Mouse (Mus musculus) hematopoietic multipotent progenitor cell, adult 10-12 weeks (in vitro differentiated cells): ENCODE data around the gene Ube2m. TPM values are rescaled to one million over a fixed set of nuclear protein-coding genes. Genes with fewer than 3 reads are reported as not detected.

Source experiments
- polyA plus RNA-seq: library from polyadenylated mRNA; stranded (reverse); fragments of >175 nt; gene quantifications from 2 replicates; pipeline ENCODE4 v1.2.3, GENCODE M21; 2012; ENCODE audit warnings: low replicate concordance

The Ube2m gene
- polyA plus RNA-seq: 85.1 and 106 TPM in 2 replicates

GRCm38 (mm10) chr7:13037901-13038555, at the start of gene Ube2m:
TSS of gene Ube2m (minus strand) at chr7:13038275.

GRCm38 (mm10) chr7:13054287-13055010, 16.4 kb upstream of the Ube2m start, which contains the start of gene Mzf1:
TSS of gene Mzf1 (minus strand) at chr7:13054764.

DNA sequence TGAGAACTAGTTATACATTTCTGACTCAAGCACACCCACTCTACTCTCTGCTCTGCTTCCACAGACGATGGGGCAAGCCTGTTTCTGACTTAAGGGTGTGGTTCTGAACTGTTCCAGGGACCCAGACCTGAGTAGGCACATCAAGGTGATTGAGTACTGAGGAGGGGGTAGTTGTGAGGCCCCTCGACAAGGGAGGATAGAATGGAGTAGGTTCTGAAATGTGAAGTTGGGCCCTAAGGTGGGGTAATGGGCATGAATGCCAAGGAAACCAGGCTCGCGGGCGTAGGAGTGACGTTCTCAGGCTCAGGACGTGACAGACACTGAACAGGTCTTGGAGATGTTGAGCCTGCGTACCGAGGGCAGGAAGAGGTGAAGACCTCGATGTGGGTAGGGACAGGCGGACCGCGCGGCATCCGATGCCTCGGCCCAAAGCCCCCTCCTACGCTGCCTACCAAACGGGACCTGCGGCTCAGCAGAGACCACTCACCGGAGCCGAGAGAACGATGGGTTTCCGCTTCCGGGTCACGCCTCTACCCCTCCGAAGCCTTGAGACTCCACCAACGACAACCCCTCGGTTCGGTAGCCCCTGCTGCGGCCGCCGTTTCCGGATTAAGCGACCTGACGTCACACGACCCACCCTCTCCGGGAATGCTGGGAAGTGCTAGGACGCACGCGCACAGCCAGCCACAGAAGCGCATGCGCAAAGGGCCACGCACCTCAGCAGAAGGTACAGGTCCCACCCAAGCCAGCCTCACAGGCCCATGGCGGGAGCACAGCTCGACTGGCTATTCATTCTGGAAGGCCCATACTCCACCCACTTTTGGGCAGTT, 3.7 kb downstream of the Ube2m start, which contains the start of gene Chmp2a:
Chmp2a (minus strand) TSS at position 660 of the 830 bp plus-strand sequence.

DNA sequence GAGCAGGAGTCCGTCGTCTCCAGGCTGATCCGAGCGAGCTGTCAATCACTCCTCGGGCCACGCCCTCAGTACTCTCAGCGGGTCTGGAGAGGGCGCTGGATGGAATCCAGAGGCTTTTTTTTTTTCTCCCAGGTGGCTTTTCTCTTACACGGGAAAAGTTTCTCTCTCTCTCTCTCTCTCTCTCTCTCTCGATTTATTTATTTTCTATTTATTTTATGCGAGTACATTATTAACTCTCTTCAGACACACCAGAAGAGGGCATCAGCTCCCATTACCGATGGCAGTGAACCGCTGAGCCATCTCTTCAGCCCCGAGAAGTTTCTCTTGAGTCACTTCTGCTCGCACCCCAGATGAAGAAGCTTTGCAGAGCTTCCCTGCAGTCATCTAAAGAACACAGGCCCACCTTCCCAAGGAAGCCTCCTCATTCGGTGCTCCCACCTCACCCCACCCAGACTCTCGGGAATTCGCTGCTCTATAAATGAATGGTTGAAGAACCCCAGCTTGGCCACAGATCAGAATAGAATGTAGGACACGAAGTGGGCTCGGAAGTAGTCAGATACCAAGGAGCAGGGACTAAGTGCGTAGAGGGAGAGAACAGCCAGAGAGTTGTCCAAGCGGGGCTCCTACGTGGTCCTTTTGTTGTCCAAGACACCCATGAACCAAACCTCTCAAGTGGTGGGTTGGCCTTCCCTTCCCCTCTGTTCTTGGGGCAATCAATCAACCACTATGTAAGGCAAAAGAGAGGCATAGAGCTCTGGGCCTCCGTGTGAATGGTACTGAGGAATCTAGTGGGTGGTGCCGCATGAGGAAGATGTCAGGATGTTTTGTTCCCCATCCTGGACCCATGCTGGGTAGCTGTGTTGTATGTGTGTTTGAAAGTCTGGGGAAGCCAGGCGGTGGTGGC, 27.8 kb downstream of the Ube2m start, which contains the start of gene Zbtb45:
Zbtb45 (minus strand) TSS at position 30 of the 904 bp plus-strand sequence.

GRCm38 (mm10) chr7:12998851-12999250, 39.2 kb downstream of the Ube2m start, which contains the start of gene Trim28:
TSS of gene Trim28 (plus strand) at chr7:12999114.

DNA sequence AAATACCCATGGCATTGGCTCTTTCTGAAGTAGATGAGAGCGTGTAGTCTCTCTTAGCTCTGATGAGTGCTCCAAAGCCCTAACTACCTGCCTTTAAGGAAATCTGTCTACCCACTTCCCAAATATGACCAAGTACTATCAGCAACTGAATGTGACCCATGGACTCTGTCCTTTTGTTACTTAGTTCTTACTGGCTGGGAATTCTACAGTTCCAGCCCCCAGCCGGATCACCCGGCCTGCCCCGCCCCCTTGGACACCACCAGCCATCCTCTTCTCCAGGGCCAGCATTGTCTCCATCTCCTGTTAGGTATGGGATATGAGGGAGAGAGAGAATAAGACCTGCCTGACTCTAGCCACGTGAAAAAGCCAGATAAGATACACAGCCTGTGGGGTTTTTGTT, 40.0 kb downstream of the Ube2m start, which contains the start of gene Slc27a5:
Slc27a5 (minus strand) TSS at position 140 of the 400 bp plus-strand sequence.

Other genes starting within 250 kb of the Ube2m start
- gene Zscan18, start 234.6 kb downstream of the Ube2m start, polyA plus RNA-seq: 0.33 and 1.6 TPM in 2 replicates
- 0.53 and 1.9 TPM in 2 replicates for gene Zfp329, start 219.4 kb downstream of the Ube2m start, polyA plus RNA-seq
- 2.6 TPM in 2 replicates for gene Zfp110, start 203.5 kb downstream of the Ube2m start, polyA plus RNA-seq
- 0.53 and 0.71 TPM in 2 replicates for gene Zfp128, start 157.1 kb downstream of the Ube2m start, polyA plus RNA-seq
- gene Zscan22, start 140.5 kb downstream of the Ube2m start, polyA plus RNA-seq: 2.2 and 4.2 TPM in 2 replicates
- gene Rps5, start 116.0 kb downstream of the Ube2m start, polyA plus RNA-seq: 409 and 2,630 TPM in 2 replicates
- 0.27 and 0.29 TPM in 2 replicates for gene Rnf225, start 110.9 kb downstream of the Ube2m start, polyA plus RNA-seq
- gene Zfp324, start 72.4 kb downstream of the Ube2m start, polyA plus RNA-seq: 5.9 and 17.5 TPM in 2 replicates
- gene Zfp446, start 60.4 kb downstream of the Ube2m start, polyA plus RNA-seq: 4.8 and 5.9 TPM in 2 replicates
- gene Slc27a5, start 40.1 kb downstream of the Ube2m start, polyA plus RNA-seq: 0.16 TPM in 1 of 2 replicates, not detected in the other
- gene Trim28, start 39.2 kb downstream of the Ube2m start, polyA plus RNA-seq: 66.9 and 109 TPM in 2 replicates
- gene Zbtb45, start 28.2 kb downstream of the Ube2m start, polyA plus RNA-seq: 48.4 and 91.4 TPM in 2 replicates
- gene Chmp2a, start 3.5 kb downstream of the Ube2m start, polyA plus RNA-seq: 60.7 and 267 TPM in 2 replicates
- 0.93 and 2.4 TPM in 2 replicates for gene Mzf1, start 16.5 kb upstream of the Ube2m start, polyA plus RNA-seq
- gene Vmn1r85, start 56.9 kb upstream of the Ube2m start, polyA plus RNA-seq: not detected in 2 replicates
- not detected in 2 replicates for gene Vmn1r86, start 81.6 kb upstream of the Ube2m start, polyA plus RNA-seq
- gene Vmn1r87, start 101.9 kb upstream of the Ube2m start, polyA plus RNA-seq: not detected in 2 replicates
- gene Vmn1r88, start 121.3 kb upstream of the Ube2m start, polyA plus RNA-seq: not detected in 2 replicates
- not detected in 2 replicates for gene Vmn1r89, start 174.7 kb upstream of the Ube2m start, polyA plus RNA-seq
- 9.6 and 22.9 TPM in 2 replicates for gene Lig1, start 239.0 kb upstream of the Ube2m start, polyA plus RNA-seq
- 1.3 and 3.0 TPM in 2 replicates for gene Zswim9, start 240.4 kb upstream of the Ube2m start, polyA plus RNA-seq